Mouse (Mus musculus): ENCODE data around the gene Lrrc41. TPM values are rescaled to one million over a fixed set of nuclear protein-coding genes. Genes with fewer than 3 reads are reported as not detected.

The Lrrc41 gene
- total RNA-seq, 2 experiments from 2014 or later: 21.2 to 22.1 TPM

DNA sequence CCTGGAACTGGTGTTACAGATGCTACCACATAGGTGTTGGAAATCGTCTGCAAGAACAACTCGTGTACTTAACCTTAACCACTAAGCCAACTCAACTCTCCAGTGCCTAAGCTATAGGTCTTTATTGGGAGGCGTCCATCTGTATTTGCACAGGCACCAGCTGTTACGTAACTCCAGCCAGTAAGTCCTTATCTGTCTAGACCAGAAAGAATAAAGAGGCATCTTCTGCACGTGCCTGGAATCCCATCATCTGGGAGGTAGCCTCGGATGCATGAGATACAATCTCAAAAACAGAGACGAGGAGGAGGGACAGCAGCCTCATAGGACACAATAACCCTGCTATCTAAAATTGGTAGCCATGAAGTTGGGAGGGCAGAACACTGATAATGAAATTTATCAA lies 25.9 kb downstream of the Lrrc41 start:
- intact Hi-C loops (cut with DNase I): no loop called here
- Histone ChIP-seq H3K27ac (no peak overlapping the region), H3K4me3 (no peak overlapping the region)
- TF ChIP-seq CTCF (IDR thresholded peaks at IDR 0.05): no peak
- no peak for DNase-seq

DNA sequence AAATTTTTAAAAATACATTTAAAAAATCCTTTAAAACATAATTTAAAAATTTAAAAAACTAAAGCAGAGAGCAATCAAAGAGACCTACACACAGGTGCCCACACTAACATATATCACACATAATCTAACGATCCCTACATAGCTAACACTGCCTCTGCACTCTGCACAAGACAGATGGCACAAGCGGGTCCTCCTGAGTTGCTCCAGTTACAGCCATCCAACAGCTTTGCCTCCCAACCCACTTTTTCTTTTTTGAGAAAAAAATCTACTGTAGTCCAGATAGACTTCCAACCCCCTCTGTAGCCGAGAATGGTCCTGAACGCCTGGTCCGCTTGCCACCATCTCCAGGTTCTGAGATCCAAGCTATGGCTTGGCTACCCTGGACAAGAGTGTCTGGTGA lies 30.2 kb downstream of the Lrrc41 start:
- DNase-seq: no peak
- no peak overlapping the region for H3K4me3 ChIP-seq
- intact Hi-C loops (cut with DNase I): no loop called here
- TF ChIP-seq CTCF (IDR thresholded peaks at IDR 0.05): no peak
- no peak overlapping the region for H3K27ac ChIP-seq

DNA sequence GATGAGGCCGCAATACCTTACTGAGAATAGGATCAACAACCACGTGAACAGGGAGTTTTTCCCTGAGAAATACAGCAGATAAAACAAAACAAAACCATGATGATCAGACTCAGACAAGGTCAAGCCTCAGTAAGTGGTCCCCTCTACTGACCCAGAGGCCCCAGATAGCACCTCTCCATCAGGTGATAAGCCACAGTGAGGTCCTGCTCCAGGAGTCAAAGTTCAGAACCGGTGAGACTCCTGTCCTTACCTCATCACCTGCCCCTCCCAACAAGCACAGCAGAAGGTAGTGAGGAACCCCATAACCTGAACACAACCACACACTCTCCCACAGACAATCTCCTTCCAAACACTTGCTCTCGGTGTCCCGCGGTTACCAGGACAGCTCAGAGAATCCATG lies 35.6 kb downstream of the Lrrc41 start:
- TF ChIP-seq CTCF (IDR thresholded peaks at IDR 0.05): no peak
- intact Hi-C loops (cut with DNase I): no loop called here
- no peak overlapping the region for H3K4me3 ChIP-seq
- DNase-seq: no peak
- no peak overlapping the region for H3K27ac ChIP-seq

DNA sequence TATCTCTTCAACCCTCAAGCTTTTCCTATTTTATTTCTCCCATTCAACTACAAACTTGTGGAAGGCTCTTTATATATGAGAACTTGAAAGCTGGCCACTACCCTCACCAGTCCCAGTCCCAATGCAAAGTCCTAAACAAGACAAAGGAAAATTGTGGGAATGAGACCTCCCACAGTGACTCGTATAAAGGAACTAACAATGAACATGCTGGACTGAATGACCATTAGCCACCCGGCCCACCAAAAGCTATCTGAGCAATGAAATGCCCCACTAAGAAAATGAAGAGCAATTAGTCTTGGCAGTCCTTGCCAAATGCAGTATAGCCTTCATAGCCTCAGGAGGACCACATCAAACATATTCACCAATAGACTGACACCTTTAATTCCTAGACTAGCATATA lies 36.4 kb downstream of the Lrrc41 start:
- intact Hi-C loops (cut with DNase I): no loop called here
- TF ChIP-seq CTCF (IDR thresholded peaks at IDR 0.05): no peak
- Histone ChIP-seq H3K27ac (no peak overlapping the region), H3K4me3 (no peak overlapping the region)
- DNase-seq: no peak

DNA sequence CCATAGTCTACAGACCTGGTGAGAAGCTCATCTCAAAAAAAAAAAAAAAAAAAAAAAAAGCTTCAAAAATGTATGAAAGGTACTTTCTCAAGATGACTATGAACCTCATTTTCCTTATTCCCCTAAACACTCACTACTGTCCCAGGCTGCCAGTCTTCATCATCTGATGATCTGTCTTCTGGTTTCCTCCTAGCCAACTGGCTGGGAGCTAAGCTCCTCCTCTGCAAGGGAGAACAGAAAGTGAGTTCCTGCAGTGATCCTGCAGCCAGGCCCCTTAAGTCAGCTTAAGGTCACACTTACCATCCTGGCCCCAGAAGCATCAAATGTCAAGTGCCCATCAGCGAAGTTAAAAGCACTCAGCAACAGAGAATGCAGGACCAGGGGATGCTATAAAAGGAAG lies 47.7 kb downstream of the Lrrc41 start:
- no peak overlapping the region; the same call in 1 of the 2 replicates for H3K4me3 ChIP-seq

DNA sequence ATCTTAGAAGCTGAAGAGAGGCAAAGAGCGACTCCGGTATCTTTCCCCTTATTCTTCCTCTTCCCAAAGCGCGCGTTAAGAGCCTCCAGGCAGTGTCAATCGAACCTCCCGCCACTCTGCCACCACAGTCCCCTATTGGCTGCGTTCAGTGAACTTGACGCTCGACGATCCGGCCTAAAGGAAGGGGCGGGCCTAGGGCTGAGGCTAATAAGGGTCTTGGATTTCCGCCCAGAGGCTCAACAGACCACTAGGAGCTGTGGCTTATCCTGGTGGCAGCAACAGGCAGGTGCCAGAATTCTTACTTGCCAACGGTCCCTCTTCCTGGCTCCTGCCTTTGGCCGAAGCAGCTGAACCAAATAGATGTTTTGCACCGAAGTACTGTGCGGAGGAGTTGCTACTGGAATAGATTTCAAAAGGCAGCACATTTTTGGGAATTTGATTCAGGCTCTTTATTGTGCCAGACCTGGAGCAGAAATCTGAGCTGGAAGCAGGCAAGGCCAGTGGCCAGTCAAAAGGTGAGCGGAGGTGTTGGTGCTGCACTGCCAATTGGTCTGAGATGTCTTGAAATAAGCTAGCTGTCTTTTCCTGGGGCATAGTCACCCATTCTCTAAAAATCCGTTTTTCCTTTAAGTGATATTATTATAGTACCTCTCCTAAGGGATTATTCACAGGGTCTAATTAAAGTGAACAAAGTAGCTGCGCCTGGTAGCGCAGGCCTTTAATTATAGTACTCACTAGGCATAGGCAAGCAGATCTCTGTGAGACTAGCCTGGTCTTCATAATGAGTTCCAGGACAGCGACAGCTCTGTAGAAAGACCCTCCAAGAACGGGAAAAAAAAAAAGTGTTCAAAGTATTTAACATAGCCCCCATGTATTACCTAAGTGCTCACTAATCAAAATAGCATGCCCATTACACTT lies 48.8 kb downstream of the Lrrc41 start, which contains the start of the genes Rad54l and Pomgnt1:
Gene Rad54l, minus strand, starts transcription at position 89 of the 918 bp plus-strand sequence.
Gene Pomgnt1, plus strand, starts transcription at position 239 of the 918 bp plus-strand sequence.
- DNase-seq: peak; percentile 87
- H3K27ac ChIP-seq: peak within 1 kb of the TSS; percentile 81
- TF ChIP-seq CTCF (IDR thresholded peaks at IDR 0.05): peak; percentile 26

More for the DNA sequence above, 47.7 kb downstream of the Lrrc41 start:
- intact Hi-C loops (cut with DNase I): no loop called here
- TF ChIP-seq CTCF (IDR thresholded peaks at IDR 0.05): no peak
- DNase-seq: no peak
- no peak overlapping the region for H3K27ac ChIP-seq

DNA sequence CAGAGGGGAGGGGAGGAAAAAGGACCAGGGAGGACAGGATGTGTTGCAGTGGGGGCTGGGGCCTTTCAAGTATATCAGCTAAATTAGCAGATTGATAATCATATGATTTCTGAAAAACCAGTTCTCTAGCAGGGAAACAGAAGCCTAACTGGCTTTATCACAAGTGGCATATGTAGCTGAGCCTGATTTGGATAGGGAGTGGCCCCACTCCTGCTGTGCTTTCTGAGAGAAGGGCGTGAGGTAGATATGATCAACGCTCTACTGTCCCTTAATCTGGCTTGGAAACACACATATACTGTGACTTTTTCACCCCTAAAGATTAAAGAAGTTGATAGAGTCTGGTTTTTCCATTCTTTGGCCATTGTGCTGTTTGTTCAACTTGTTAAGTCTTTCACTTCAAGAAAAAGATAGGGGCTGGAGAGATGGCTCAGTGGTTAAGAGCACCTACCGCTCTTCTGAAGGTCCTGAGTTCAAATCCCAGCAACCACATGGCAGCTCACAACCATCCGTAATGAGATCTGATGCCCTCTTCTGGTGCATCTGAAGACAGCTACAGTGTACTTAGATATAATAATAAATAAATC lies 50.8 kb downstream of the Lrrc41 start:
- no peak for TF ChIP-seq CTCF (IDR thresholded peaks at IDR 0.05)
- no peak overlapping the region for H3K4me3 ChIP-seq
- H3K27ac ChIP-seq: no peak overlapping the region
- intact Hi-C loops (cut with DNase I): no loop called here
- no peak for DNase-seq

More for the DNA sequence above, 48.8 kb downstream of the Lrrc41 start, which contains the start of the genes Rad54l and Pomgnt1:
- intact Hi-C loops (cut with DNase I): no loop called here
- peak within 1 kb of the TSS; percentile 75 for H3K4me3 ChIP-seq

DNA sequence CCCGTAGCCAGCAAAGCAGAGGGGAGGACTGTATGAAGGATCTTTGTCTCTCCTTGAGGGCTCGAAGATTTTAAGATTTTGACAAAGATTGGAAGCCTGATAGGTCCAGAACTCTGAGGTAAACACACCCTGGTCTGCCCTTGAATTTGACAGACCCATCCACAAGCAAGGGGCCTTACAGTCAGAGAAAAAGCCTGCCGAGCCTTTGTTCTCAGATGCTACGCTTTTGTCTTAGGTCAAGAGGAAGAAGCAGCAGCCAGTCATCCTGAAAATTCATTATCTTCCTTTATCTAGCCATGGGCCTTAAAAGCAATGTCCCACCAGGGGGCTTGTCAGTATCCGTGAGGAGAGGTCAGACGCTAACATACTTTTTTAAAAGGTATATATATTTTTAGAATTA lies 52.9 kb downstream of the Lrrc41 start:
- DNase-seq: no peak
- TF ChIP-seq CTCF (IDR thresholded peaks at IDR 0.05): no peak
- intact Hi-C loops (cut with DNase I): no loop called here
- no peak overlapping the region for H3K27ac ChIP-seq
- H3K4me3 ChIP-seq: no peak overlapping the region

DNA sequence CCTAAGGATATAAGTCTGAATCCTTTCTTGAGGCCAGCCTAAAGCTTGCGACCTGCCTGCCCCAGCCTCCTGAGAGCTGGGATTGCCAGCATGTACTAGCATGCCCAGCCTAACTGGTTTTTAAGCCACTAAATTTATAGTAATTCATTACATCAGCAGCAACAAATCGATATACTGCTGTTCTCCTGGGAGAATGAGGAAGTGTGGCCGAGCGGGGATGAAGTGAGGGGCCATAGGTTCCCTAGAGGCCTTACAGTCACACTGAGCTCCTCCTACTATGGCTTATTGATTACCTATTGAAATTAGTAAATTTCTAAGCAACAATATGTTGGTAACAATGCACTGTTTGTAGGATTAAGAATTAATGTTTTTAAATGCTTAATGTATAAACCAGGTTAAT lies 58.1 kb downstream of the Lrrc41 start:
- no peak overlapping the region for H3K4me3 ChIP-seq
- H3K27ac ChIP-seq: no peak overlapping the region
- intact Hi-C loops (cut with DNase I): no loop called here
- no peak for TF ChIP-seq CTCF (IDR thresholded peaks at IDR 0.05)
- DNase-seq: no peak

DNA sequence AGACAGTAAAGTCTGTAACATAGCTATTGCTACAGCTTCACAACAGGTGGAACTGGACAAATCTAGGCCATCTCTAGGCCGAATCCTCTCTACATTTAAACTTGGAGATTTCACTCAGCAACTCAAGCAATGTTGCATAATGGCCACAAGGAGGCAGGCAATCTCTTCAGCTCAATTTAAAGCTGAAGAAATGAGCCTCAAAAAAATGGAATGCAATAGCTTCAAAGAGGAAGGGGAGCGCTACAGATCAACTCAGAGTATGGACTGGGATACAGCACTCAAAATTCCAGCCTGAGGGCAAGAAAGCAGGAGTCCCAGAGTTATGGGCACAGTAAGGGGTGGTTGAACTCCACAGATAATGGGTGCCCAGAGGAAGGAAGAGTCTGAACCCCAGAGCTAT lies 59.9 kb downstream of the Lrrc41 start:
- intact Hi-C loops (cut with DNase I): no loop called here
- Histone ChIP-seq H3K4me3 (no peak overlapping the region), H3K27ac (no peak overlapping the region)
- DNase-seq: no peak
- peak; percentile 82 for TF ChIP-seq CTCF (IDR thresholded peaks at IDR 0.05)

DNA sequence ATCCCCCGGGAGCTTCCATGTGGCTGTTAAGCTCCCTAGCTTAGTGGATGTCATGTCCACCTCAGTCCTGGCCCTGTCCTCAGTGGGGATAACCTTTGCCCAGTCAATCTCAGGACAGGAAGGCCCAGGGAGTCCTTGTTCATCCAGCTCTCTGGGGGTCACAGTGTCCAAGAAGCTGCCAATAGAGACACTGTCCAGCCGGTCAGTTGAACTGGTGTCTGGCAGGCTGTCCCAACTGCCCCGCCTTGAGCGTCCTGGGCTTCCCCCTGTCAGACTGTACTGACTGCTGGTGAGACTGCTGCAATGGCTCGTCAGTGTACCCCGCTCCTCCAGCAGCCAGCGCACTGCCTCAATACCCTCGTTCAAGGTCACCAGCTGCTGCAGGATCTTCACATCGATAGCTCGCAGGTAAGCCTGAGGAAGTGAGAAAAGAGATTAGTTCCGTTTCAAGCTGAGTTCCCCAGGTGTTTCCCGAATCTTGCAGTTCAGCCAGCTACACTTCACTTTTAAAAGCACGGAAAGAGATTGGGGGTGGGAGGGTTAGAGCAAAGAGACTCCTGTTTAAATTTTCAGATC lies 62.4 kb downstream of the Lrrc41 start:
- H3K27ac ChIP-seq: no peak overlapping the region
- DNase-seq: no peak
- intact Hi-C loops (cut with DNase I): no loop called here
- no peak for TF ChIP-seq CTCF (IDR thresholded peaks at IDR 0.05)
- H3K4me3 ChIP-seq: no peak overlapping the region

DNA sequence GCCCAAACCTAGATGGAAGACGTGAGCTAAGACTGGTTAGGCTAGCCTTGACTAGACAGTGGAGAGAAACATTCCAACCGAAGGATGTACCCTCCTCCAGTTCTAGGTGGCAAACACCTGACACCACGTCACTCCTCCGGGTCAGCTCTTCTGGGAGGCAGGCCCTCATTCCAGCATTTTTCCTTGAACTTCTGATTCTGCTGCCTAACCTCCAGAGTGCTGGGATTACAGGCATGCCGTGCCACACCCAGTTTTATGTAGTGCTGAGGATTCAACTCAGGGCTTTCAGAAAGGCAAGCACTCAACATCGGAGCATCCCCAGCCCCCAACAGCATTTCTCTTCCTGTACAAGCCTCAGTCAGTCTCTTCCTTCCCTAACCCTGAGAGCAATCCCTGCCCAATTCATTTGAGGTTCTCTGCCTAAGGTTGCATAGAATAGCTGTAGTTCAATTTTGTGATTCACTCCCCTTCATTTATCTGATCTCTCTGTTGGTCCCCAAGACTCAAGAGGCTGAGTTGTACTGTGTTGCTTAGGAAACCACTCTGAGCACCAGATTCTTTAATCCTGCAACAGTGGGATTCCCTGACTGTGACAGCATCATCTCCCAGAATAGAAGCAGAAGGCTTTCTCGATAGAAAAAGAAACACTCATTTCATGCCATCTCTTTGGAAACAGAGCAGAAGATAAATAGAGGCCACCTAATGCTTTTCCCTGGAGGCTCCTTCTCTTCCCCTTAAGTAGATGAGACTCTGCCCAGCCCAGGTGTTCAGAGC lies 65.9 kb downstream of the Lrrc41 start:
- no peak for TF ChIP-seq CTCF (IDR thresholded peaks at IDR 0.05)
- intact Hi-C loops (cut with DNase I): no loop called here
- no peak overlapping the region for H3K4me3 ChIP-seq
- peak overlapping the region; percentile 93 for H3K27ac ChIP-seq
- DNase-seq: no peak
